Mouse (Mus musculus): ENCODE measurements around the gene Zmiz1. TPM values are rescaled to one million over a fixed set of nuclear protein-coding genes. Genes with fewer than 3 reads are reported as not detected.

Zmiz1 gene
- total and polyA plus RNA-seq, 3 experiments: 3.7 to 45.8 (median 11.1) TPM

DNA sequence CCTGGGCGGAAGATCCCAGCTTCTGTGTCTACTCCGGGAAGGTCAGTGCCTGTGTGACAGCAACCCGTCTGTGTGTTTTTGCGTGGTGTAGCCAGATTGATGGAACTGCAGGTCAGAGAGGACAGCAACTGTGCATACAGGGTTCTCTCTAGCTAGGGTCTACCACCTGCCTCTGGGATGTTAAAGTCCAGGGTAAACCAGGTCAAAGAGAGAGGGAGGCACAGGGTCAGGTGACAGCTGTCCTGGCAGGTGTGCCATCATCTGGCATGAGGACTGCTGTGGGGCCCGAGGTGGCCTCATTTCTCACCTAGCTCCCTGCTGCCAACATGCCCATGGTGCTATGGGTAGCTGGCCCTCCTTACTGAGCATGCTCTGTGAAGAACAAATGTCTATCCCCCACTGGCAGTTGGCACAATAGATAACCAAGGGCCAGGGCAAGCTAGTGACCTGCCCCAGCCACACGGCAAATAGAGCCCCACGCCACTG is 28.5 kb downstream of the Zmiz1 start:
- dilution Hi-C loops (cut with MboI; ENCODE audit: extremely low pct_ligation_motif_present, extremely low pct_unique_long_range_greater_than_20kb, low sequenced_read_pairs) (no loop called here), in situ Hi-C loops (cut with MboI; ENCODE audit: low pct_ligation_motif_present, low pct_unique_long_range_greater_than_20kb, low sequenced_read_pairs) (no loop called here)
- Histone ChIP-seq H3K36me3 (replicated peaks in 1 of 2; ENCODE audit: control insufficient read depth in 1 of 2, insufficient read depth in 1 of 2, low read length in 1 of 2) (peaks cover 0 to 5% of the 10 kb centered on the region in 2 experiments), H3K4me3 (replicated peaks in 1 of 3; ENCODE audit: low read depth in 2 of 3, low read length in 2 of 3, poor library complexity in 1 of 3) (peak overlapping the region in 1 of 3 experiments; percentile 42), H3K27me3 (replicated peaks) (no peaks in the 10 kb centered on the region), H3K9me3 (replicated peaks; ENCODE audit: low read length) (no peaks in the 10 kb centered on the region), H3K4me2 (ENCODE audit: insufficient read depth, low read depth, poor library complexity, severe bottlenecking) (peak overlapping the region; percentile 37; the same call in 1 of the 2 replicates), H3K9ac (ENCODE audit: insufficient read depth, low read depth) (peak overlapping the region; percentile 37), H3K4me1 (ENCODE audit: control insufficient read depth in 1 of 2, insufficient read depth in 2 of 2) (peaks cover 58 to 98% of the 10 kb centered on the region in 2 experiments), H3K27ac (ENCODE audit: insufficient read depth, low read depth) (peak overlapping the region; percentile 100), H3K79me2 (replicated peaks; ENCODE audit: control insufficient read depth, extremely low read depth, insufficient read depth, poor library complexity, severe bottlenecking) (peaks cover 48% of the 10 kb centered on the region)
- DNase-seq (ENCODE audit: extremely low read depth): no peak
- no peak for TF ChIP-seq EP300 (IDR thresholded peaks at IDR 0.05; ENCODE audit: low read length)
- no peak for TF ChIP-seq ELF1 (IDR thresholded peaks at IDR 0.05; ENCODE audit: low read depth, low read length)
- no peak for TF ChIP-seq PAX5 (IDR thresholded peaks at IDR 0.05; ENCODE audit: low read length)
- TF ChIP-seq JUND (conservative IDR thresholded peaks at IDR 0.05; ENCODE audit: low read depth, low read length): no peak
- no peak for TF ChIP-seq SIN3A (IDR thresholded peaks at IDR 0.05; ENCODE audit: low read length)
- no peak for TF ChIP-seq ZKSCAN1 (IDR thresholded peaks at IDR 0.05; ENCODE audit: borderline replicate concordance, low read depth, low read length)
- no peak for TF ChIP-seq UBTF (IDR thresholded peaks at IDR 0.05; ENCODE audit: low read depth, low read length)
- TF ChIP-seq TCF12 (IDR thresholded peaks at IDR 0.05; ENCODE audit: low read depth, low read length): peak; percentile 42; the same call in 1 of the 2 replicates
- no peak for TF ChIP-seq MAX (IDR thresholded peaks at IDR 0.05; ENCODE audit: low read length)
- peak; percentile 58 for TF ChIP-seq NRF1 (IDR thresholded peaks at IDR 0.05; ENCODE audit: low read depth, low read length)

DNA sequence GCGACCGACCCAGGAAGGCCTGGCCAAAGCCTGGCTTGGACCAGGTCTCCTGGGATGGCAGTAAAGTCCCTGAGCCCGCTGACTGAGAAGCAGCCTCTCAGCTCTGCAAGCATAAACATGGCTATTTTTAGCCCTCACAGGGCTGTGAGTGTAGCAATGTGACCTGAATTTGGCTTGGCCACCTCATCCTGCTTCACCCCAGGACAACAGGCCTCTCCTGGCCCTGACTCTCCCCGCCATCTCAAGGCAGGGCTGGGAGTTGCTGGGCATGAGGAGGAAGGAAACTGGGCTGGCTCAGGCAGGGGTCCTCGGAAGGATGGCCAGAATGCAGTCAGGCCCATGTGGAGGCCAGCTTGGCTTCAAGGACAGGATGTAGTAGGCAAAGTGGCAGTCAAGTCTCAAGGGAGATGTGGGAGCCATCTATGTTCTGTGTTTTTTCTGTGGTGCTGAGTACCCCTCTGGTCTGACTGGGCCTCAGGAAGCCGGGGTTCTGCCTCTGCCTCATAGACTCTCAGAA is 29.2 kb downstream of the Zmiz1 start:
- H3K36me3 ChIP-seq (replicated peaks in 1 of 2; ENCODE audit: control insufficient read depth in 1 of 2, insufficient read depth in 1 of 2, low read length in 1 of 2): peaks cover 0 to 9% of the 10 kb centered on the region in 2 experiments
- H3K79me2 ChIP-seq (replicated peaks; ENCODE audit: control insufficient read depth, extremely low read depth, insufficient read depth, poor library complexity, severe bottlenecking): peaks cover 43% of the 10 kb centered on the region
- H3K4me3 ChIP-seq (replicated peaks in 1 of 3; ENCODE audit: low read depth in 2 of 3, low read length in 2 of 3, poor library complexity in 1 of 3): peak overlapping the region in 1 of 3 experiments; percentile 44
- H3K9me3 ChIP-seq (replicated peaks; ENCODE audit: low read length): no peaks in the 10 kb centered on the region
- dilution Hi-C loops (cut with MboI; ENCODE audit: extremely low pct_ligation_motif_present, extremely low pct_unique_long_range_greater_than_20kb, low sequenced_read_pairs): no loop called here
- peak overlapping the region; percentile 100 for H3K27ac ChIP-seq (ENCODE audit: insufficient read depth, low read depth)
- peak overlapping the region; percentile 54 for H3K9ac ChIP-seq (ENCODE audit: insufficient read depth, low read depth)
- in situ Hi-C loops (cut with MboI; ENCODE audit: low pct_ligation_motif_present, low pct_unique_long_range_greater_than_20kb, low sequenced_read_pairs): no loop called here
- peak; percentile 79 for DNase-seq (ENCODE audit: extremely low read depth)
- H3K4me1 ChIP-seq (ENCODE audit: control insufficient read depth in 1 of 2, insufficient read depth in 2 of 2): peaks cover 63 to 98% of the 10 kb centered on the region in 2 experiments
- H3K27me3 ChIP-seq (replicated peaks): no peaks in the 10 kb centered on the region
- peak overlapping the region; percentile 80 for H3K4me2 ChIP-seq (ENCODE audit: insufficient read depth, low read depth, poor library complexity, severe bottlenecking)
- TF ChIP-seq JUND (conservative IDR thresholded peaks at IDR 0.05; ENCODE audit: low read depth, low read length): no peak
- no peak for TF ChIP-seq NELFE (IDR thresholded peaks at IDR 0.05; ENCODE audit: low read depth, low read length)
- 0 out of 2 replicates have a peak, but pooled peaks have one; percentile 22 for TF ChIP-seq CHD2 (IDR thresholded peaks at IDR 0.05; ENCODE audit: low read length)
- TF ChIP-seq ETS1 (conservative IDR thresholded peaks at IDR 0.05; ENCODE audit: low read depth, low read length): peak; percentile 64
- no peak for TF ChIP-seq USF2 (conservative IDR thresholded peaks at IDR 0.05; ENCODE audit: low read depth, low read length)
- peak; percentile 76 for TF ChIP-seq UBTF (IDR thresholded peaks at IDR 0.05; ENCODE audit: low read depth, low read length)
- TF ChIP-seq E2F4 (IDR thresholded peaks at IDR 0.05; ENCODE audit: insufficient replicate concordance, low read depth, low read length): no peak
- no peak; the same call in 1 of the 2 replicates for TF ChIP-seq RAD21 (IDR thresholded peaks at IDR 0.05; ENCODE audit: low read depth, low read length)
- TF ChIP-seq TCF12 (IDR thresholded peaks at IDR 0.05; ENCODE audit: low read depth, low read length): peak; percentile 58
- TF ChIP-seq ZNF384 (IDR thresholded peaks at IDR 0.05; ENCODE audit: low read depth, low read length): peak; percentile 60
- peak; percentile 42; the same call in 1 of the 2 replicates for TF ChIP-seq MAX (IDR thresholded peaks at IDR 0.05; ENCODE audit: low read length)
- no peak; the same call in 1 of the 2 replicates for TF ChIP-seq POLR2A (IDR thresholded peaks at IDR 0.05; ENCODE audit: low read depth, low read length)
- 0 out of 2 replicates have a peak, but pooled peaks have one; percentile 48 for TF ChIP-seq KAT2A (IDR thresholded peaks at IDR 0.05; ENCODE audit: insufficient replicate concordance, low read length)
- TF ChIP-seq IRF4 (IDR thresholded peaks at IDR 0.05; ENCODE audit: low read depth, low read length): peak; percentile 61; the same call in 1 of the 2 replicates
- TF ChIP-seq USF1 (IDR thresholded peaks at IDR 0.05; ENCODE audit: low read depth, low read length): no peak
- no peak; the same call in 1 of the 2 replicates for TF ChIP-seq SMC3 (IDR thresholded peaks at IDR 0.05; ENCODE audit: low read depth, low read length)
- peak; percentile 45 for TF ChIP-seq EP300 (IDR thresholded peaks at IDR 0.05; ENCODE audit: low read length)
- TF ChIP-seq ZC3H11A (IDR thresholded peaks at IDR 0.05; ENCODE audit: low read depth, low read length): no peak
- peak; percentile 15; the same call in 1 of the 2 replicates for TF ChIP-seq MXI1 (IDR thresholded peaks at IDR 0.05; ENCODE audit: low read depth, low read length)
- peak; percentile 27; the same call in 1 of the 2 replicates for TF ChIP-seq SIN3A (IDR thresholded peaks at IDR 0.05; ENCODE audit: low read length)
- peak; percentile 30; the same call in 1 of the 2 replicates for TF ChIP-seq HCFC1 (IDR thresholded peaks at IDR 0.05; ENCODE audit: low read depth, low read length)
- 0 out of 2 replicates have a peak, but pooled peaks have one; percentile 44 for TF ChIP-seq ELF1 (IDR thresholded peaks at IDR 0.05; ENCODE audit: low read depth, low read length)
- TF ChIP-seq MEF2A (IDR thresholded peaks at IDR 0.05; ENCODE audit: borderline replicate concordance, low read depth, low read length): peak; percentile 97
- peak; percentile 37; the same call in 1 of the 2 replicates for TF ChIP-seq MYC (IDR thresholded peaks at IDR 0.05; ENCODE audit: low read depth, low read length)
- TF ChIP-seq TBP (conservative IDR thresholded peaks at IDR 0.05; ENCODE audit: low read depth, low read length): no peak
- TF ChIP-seq CHD1 (IDR thresholded peaks at IDR 0.05; ENCODE audit: low read depth, low read length): no peak
- no peak for TF ChIP-seq GABPA (IDR thresholded peaks at IDR 0.05; ENCODE audit: insufficient replicate concordance, low read depth, low read length)

Data from CH12.LX (cell line).